23 mouse cellular contexts compared by ENCODE assay signal in genomic region chr13:49246626-49247025, GRCm38 (mm10). TPM values are rescaled to one million over a fixed set of nuclear protein-coding genes. Genes with fewer than 3 reads are reported as not detected.
DNase-seq lines count a peak whose midpoint lies in the region; ATAC-seq and TF ChIP-seq lines count a peak whose summit lies in the region.
"Had no signal": no experiment of that assay in that cellular context is flagged by ENCODE, and none has a peak within 500 bp of the region (broad histone marks: within the 10 kb centered on the region; RNA-seq: fewer than 3 reads in every experiment).

No protein-coding gene starts in this region.

- TF ChIP-seq CTCF in spleen, adult 2 months (IDR thresholded peaks at IDR 0.05; ENCODE audit: extremely low read depth, insufficient read depth, insufficient read length, insufficient replicate concordance), result no peak

- H3K9ac ChIP-seq in kidney, embryonic 14.5 days (ENCODE audit: low read depth, low read length), result no peak overlapping the region
- H3K9ac ChIP-seq: intestine, embryonic 15.5 days; limb, embryonic 12.5 days; liver, embryonic 14.5 days had no signal

- 69% methylated on average over 2 of the region's 2 CpGs for WGBS in kidney, embryonic 14.5 days
- 94% methylated on average over 2 of the region's 2 CpGs for WGBS in spleen, adult 2 months

- H3K27me3 ChIP-seq in kidney, embryonic 14.5 days (ENCODE audit: control insufficient read depth, insufficient read depth, low read length), result peaks cover 24% of the 10 kb centered on the region
- no peaks in the 10 kb centered on the region for H3K27me3 ChIP-seq in spleen, adult 2 months (ENCODE audit: control insufficient read depth, insufficient read depth, low read length)

- no peaks in the 10 kb centered on the region for H3K9me3 ChIP-seq in kidney, embryonic 14.5 days (ENCODE audit: control insufficient read depth, low read length)
- H3K9me3 ChIP-seq: embryonic facial prominence, embryonic 10.5 days; heart, embryonic 12.5 days; hindbrain, embryonic 10.5 days; intestine, embryonic 15.5 days; limb, embryonic 12.5 days; lung, embryonic 15.5 days had no signal

- H3K36me3 ChIP-seq in kidney, embryonic 14.5 days (ENCODE audit: control insufficient read depth, insufficient read depth, low read length), result no peaks in the 10 kb centered on the region
- no peaks in the 10 kb centered on the region for H3K36me3 ChIP-seq in spleen, adult 2 months (ENCODE audit: control insufficient read depth, insufficient read depth, low read length)
- H3K36me3 ChIP-seq: embryonic facial prominence, embryonic 10.5 days; heart, embryonic 12.5 days; hindbrain, embryonic 10.5 days; intestine, embryonic 15.5 days; limb, embryonic 12.5 days; lung, embryonic 15.5 days had no signal

- peak; percentile 48 for DNase-seq in kidney, adult 11 months
- DNase-seq in spleen, adult 2 months (ENCODE audit: low read depth in 1 of 2, low spot score in 2 of 2), result no peak
- no peak for DNase-seq in spleen, adult 12 weeks (ENCODE audit: low spot score)
- peak; percentile 28 for DNase-seq in kidney, postnatal 14 days
- DNase-seq in cerebellum, adult 9-11 months, result no peak
- DNase-seq in gastrocnemius, adult 18-20 months (ENCODE audit: low spot score), result no peak
- DNase-seq: gastrocnemius, postnatal 14 days; layer of hippocampus, postnatal 36 days; lung, postnatal 36 days; right cerebral cortex, postnatal 14 days; spleen, adult 18-20 months; thymus, postnatal 36 days had no signal

- no peak overlapping the region for H3K4me2 ChIP-seq in kidney, embryonic 14.5 days (replicated peaks; ENCODE audit: low read depth, low read length)
- H3K4me2 ChIP-seq: midbrain, embryonic 11.5 days had no signal

- no peak for TF ChIP-seq POLR2A in spleen, adult 2 months (IDR thresholded peaks at IDR 0.05; ENCODE audit: low read depth, low read length)

- no peak overlapping the region for H3K27ac ChIP-seq in kidney, embryonic 14.5 days (ENCODE audit: low read depth, low read length)
- H3K27ac ChIP-seq in spleen, adult 2 months (ENCODE audit: insufficient read depth, low read length), result no peak overlapping the region
- H3K27ac ChIP-seq: embryonic facial prominence, embryonic 10.5 days; hindbrain, embryonic 10.5 days; intestine, embryonic 15.5 days; limb, embryonic 12.5 days; liver, embryonic 14.5 days; lung, embryonic 15.5 days had no signal

- no peak for ATAC-seq in kidney, embryonic 14.5 days (ENCODE audit: low FRiP score, low TSS enrichment)
- ATAC-seq: forebrain, embryonic 16.5 days; hindbrain, embryonic 16.5 days; intestine, embryonic 15.5 days had no signal

- no peak overlapping the region for H3K4me3 ChIP-seq in kidney, embryonic 14.5 days (ENCODE audit: low read length)
- peak overlapping the region; percentile 19; the same call in 1 of the 2 replicates for H3K4me3 ChIP-seq in spleen, adult 2 months (ENCODE audit: extremely low read depth, insufficient read depth, insufficient read length)

- H3K4me1 ChIP-seq in kidney, embryonic 14.5 days (ENCODE audit: control insufficient read depth, insufficient read depth, low read length), result peaks cover 12% of the 10 kb centered on the region; the same call in 1 of the 2 replicates
- H3K4me1 ChIP-seq in spleen, adult 2 months (ENCODE audit: control insufficient read depth, insufficient read depth, insufficient read length), result peaks cover 58% of the 10 kb centered on the region; the same call in 1 of the 2 replicates

RNA-seq across cellular contexts. Expression of gene Susd3, which starts 1.9 kb away (rescaled TPM):
- 8.5 and 12.6 TPM in 2 replicates for polyA plus RNA-seq in kidney, embryonic 14.5 days (2014; fragmentation: Nextera tagmentation; extraction: Ambion mirVana)
- polyA plus RNA-seq in spleen, adult 2 months (2012; rRNA removed), result 49.7 and 58.1 TPM in 2 replicates
- total RNA-seq in gastrocnemius, adult 18-20 months (2021), result under 1 TPM in 1 of 2 experiments, not detected in 1; 0.24 TPM

RNA-seq across cellular contexts. Expression of gene Card19, which starts 30.8 kb away (rescaled TPM):
- 33.3 and 39.9 TPM in 2 replicates for polyA plus RNA-seq in kidney, embryonic 14.5 days (2014; fragmentation: Nextera tagmentation; extraction: Ambion mirVana)
- polyA plus RNA-seq in spleen, adult 2 months (2012; rRNA removed), result 79.4 and 106 TPM in 2 replicates
- 100 to 1,000 TPM; 124 to 139 TPM for total RNA-seq in gastrocnemius, adult 18-20 months (2021)

RNA-seq across cellular contexts. Expression of gene Ninj1, which starts 59.3 kb away (rescaled TPM):
- 43.8 and 54.2 TPM in 2 replicates for polyA plus RNA-seq in kidney, embryonic 14.5 days (2014; fragmentation: Nextera tagmentation; extraction: Ambion mirVana)
- 234 and 343 TPM in 2 replicates for polyA plus RNA-seq in spleen, adult 2 months (2012; rRNA removed)
- 10 to 100 TPM; 17.3 to 23.8 TPM for total RNA-seq in gastrocnemius, adult 18-20 months (2021)

Comparison
In these comparisons a context has a peak if more than half of its experiments do, and no peak if none do; other contexts are left out.
1. DNase-seq: peak in kidney, adult 11 months (single experiment) and kidney, postnatal 14 days (single experiment); none in spleen, adult 2 months (0 of 2), spleen, adult 12 weeks (single experiment), cerebellum, adult 9-11 months (single experiment) and gastrocnemius, adult 18-20 months (single experiment).